Mouse (Mus musculus) heart, embryonic 14.5 days (tissue): ENCODE results near the gene Ccdc38. TPM values are rescaled to one million over a fixed set of nuclear protein-coding genes. Genes with fewer than 3 reads are reported as not detected.
"Not testable (repeated sequence)": the region's sequence is repeated elsewhere in the genome, so short reads cannot be mapped to it uniquely, and the experiment has no call there.

Source experiments
- ATAC-seq: fragments of 200-750 bp; cut with Nextera tagmentation; 2 replicates; pipeline ENCODE4 v1.8.0; 2017; ENCODE audit warnings: low read depth, moderate TSS enrichment; ENCODE audit not compliant: insufficient number of reproducible peaks, insufficient read depth, low FRiP score
- H3K27ac ChIP-seq, 2 experiments: fragments of 200-500 bp in 1 of 2; fragments of 300-500 bp in 1 of 2; sonication (generic) in 1 of 2; replicated peaks in 1 of 2; 2 replicates each; pipeline ENCODE4 v1.5.1; 2012 to 2014; ENCODE audit warnings: low read depth in 2 of 2, low read length in 2 of 2, control low read depth in 1 of 2, mild to moderate bottlenecking in 1 of 2, mixed read lengths in 1 of 2; ENCODE audit not compliant: control insufficient read depth in 1 of 2, insufficient read depth in 1 of 2
- H3K27me3 ChIP-seq: fragments of 300-500 bp; sonication (generic); 2 replicates; pipeline ENCODE4 v1.6.1; 2014; ENCODE audit warnings: mild to moderate bottlenecking, low read length, control low read depth; ENCODE audit not compliant: control insufficient read depth, insufficient read depth
- H3K36me3 ChIP-seq: fragments of 300-500 bp; sonication (generic); 2 replicates; pipeline ENCODE4 v1.6.1; 2014; ENCODE audit warnings: mild to moderate bottlenecking, control low read depth, low read length, mixed read lengths; ENCODE audit not compliant: control insufficient read depth, insufficient read depth
- H3K4me1 ChIP-seq, 2 experiments: fragments of 200-500 bp in 1 of 2; fragments of 300-500 bp in 1 of 2; sonication (generic) in 1 of 2; 2 replicates each; pipeline ENCODE4 v1.6.1; 2012 to 2014; ENCODE audit warnings: low read length in 2 of 2, control low read depth in 1 of 2, mixed read lengths in 1 of 2; ENCODE audit not compliant: control insufficient read depth in 2 of 2, insufficient read depth in 2 of 2
- H3K4me2 ChIP-seq: fragments of 300-500 bp; sonication (generic); 2 replicates; pipeline ENCODE4 v1.6.1; 2014; ENCODE audit warnings: mild to moderate bottlenecking, low read length
- H3K4me3 ChIP-seq, 2 experiments: fragments of 200-500 bp in 1 of 2; fragments of 300-500 bp in 1 of 2; sonication (generic) in 1 of 2; 2 replicates each; pipeline ENCODE4 v1.5.1; 2012 to 2014; ENCODE audit warnings: low read length in 2 of 2, mild to moderate bottlenecking in 2 of 2, control low read depth in 1 of 2, low read depth in 1 of 2, moderate library complexity in 1 of 2; ENCODE audit not compliant: control insufficient read depth in 1 of 2, insufficient read depth in 1 of 2
- H3K9ac ChIP-seq: fragments of 300-500 bp; sonication (generic); 2 replicates; pipeline ENCODE4 v1.6.1; 2014; ENCODE audit warnings: mild to moderate bottlenecking, low read length
- H3K9me3 ChIP-seq: fragments of 300-500 bp; sonication (generic); 2 replicates; pipeline ENCODE4 v1.6.1; 2016; ENCODE audit warnings: low read length, control low read depth; ENCODE audit not compliant: control insufficient read depth
- WGBS: fragments of 180-500 bp; shearing (Covaris S2); extraction: QIAGEN DNeasy Blood & Tissue Kit; methylation state at CpG from one replicate; pipeline ENCODE4 v1.1.7; 2014; 5-methylcytosine and 5-hydroxymethylcytosine counted together
- polyA plus RNA-seq: library from polyadenylated mRNA; unstranded; fragments of >200 nt; fragmentation: Nextera tagmentation; extraction: Ambion mirVana; gene quantifications from 2 replicates; pipeline ENCODE4 v1.2.1, GENCODE M21; 2014

Ccdc38 gene
- polyA plus RNA-seq, 1 experiment from 2014 or later, result 0.19 TPM

GRCm38 (mm10) chr10:93548991-93549390, 8.6 kb downstream of the Ccdc38 start:
- Histone ChIP-seq H3K27ac (no peak overlapping the region), H3K9me3 (no peaks in the 10 kb centered on the region), H3K4me2 (no peak overlapping the region), H3K36me3 (no peaks in the 10 kb centered on the region), H3K27me3 (no peaks in the 10 kb centered on the region), H3K4me1 (0 out of 4 replicates have a peak, but pooled peaks cover 0 to 2% of the 10 kb centered on the region in 2 experiments), H3K4me3 (no peak overlapping the region), H3K9ac (no peak overlapping the region)
- 10% methylated on average over 7 of the region's 7 CpGs for WGBS
- no peak for ATAC-seq

- Histone ChIP-seq H3K9ac (no peak overlapping the region), H3K36me3 (no peaks in the 10 kb centered on the region), H3K27ac (no peak overlapping the region), H3K27me3 (no peaks in the 10 kb centered on the region), H3K4me3 (no peak overlapping the region), H3K4me2 (no peak overlapping the region), H3K4me1 (0 out of 4 replicates have a peak, but pooled peaks cover 0 to 2% of the 10 kb centered on the region in 2 experiments), H3K9me3 (no peaks in the 10 kb centered on the region)
- 77% methylated on average over 10 of the region's 10 CpGs for WGBS
- ATAC-seq, result no peak
These were observed 9.4 kb downstream of the Ccdc38 start for GRCm38 (mm10) chr10:93549821-93550220.

GRCm38 (mm10) chr10:93552596-93552995, 12.2 kb downstream of the Ccdc38 start:
- no peak overlapping the region for H3K4me3 ChIP-seq
- H3K36me3 ChIP-seq, result no peaks in the 10 kb centered on the region
- no peaks in the 10 kb centered on the region for H3K9me3 ChIP-seq
- no peaks in the 10 kb centered on the region for H3K4me1 ChIP-seq
- no peak overlapping the region for H3K4me2 ChIP-seq
- no peak overlapping the region for H3K9ac ChIP-seq
- 76% methylated on average over 8 of the region's 8 CpGs for WGBS
- no peak for ATAC-seq
- no peak overlapping the region for H3K27ac ChIP-seq
- no peaks in the 10 kb centered on the region for H3K27me3 ChIP-seq

- not testable (repeated sequence) for ATAC-seq, H3K4me2 ChIP-seq, H3K27me3 ChIP-seq, H3K27ac ChIP-seq, H3K9me3 ChIP-seq, H3K4me1 ChIP-seq, H3K9ac ChIP-seq, H3K4me3 ChIP-seq, H3K36me3 ChIP-seq
- WGBS, result 73% methylated on average over 2 of the region's 2 CpGs
These were observed 17.5 kb downstream of the Ccdc38 start for GRCm38 (mm10) chr10:93557971-93558370.

- Histone ChIP-seq H3K4me2 (no peak overlapping the region), H3K4me1 (no peaks in the 10 kb centered on the region), H3K36me3 (no peaks in the 10 kb centered on the region), H3K27ac (no peak overlapping the region), H3K9ac (no peak overlapping the region), H3K9me3 (no peaks in the 10 kb centered on the region), H3K27me3 (no peaks in the 10 kb centered on the region), H3K4me3 (no peak overlapping the region)
- WGBS, result 36% methylated on average over 9 of the region's 9 CpGs
- ATAC-seq, result peak; percentile 21; the same call in 1 of the 2 replicates
These were observed 19.4 kb downstream of the Ccdc38 start for GRCm38 (mm10) chr10:93559786-93560185.

GRCm38 (mm10) chr10:93564518-93565090, 24.2 kb downstream of the Ccdc38 start:
- ATAC-seq, result no peak
- H3K36me3 ChIP-seq, result no peaks in the 10 kb centered on the region
- no peaks in the 10 kb centered on the region for H3K27me3 ChIP-seq
- H3K9ac ChIP-seq, result no peak overlapping the region
- H3K27ac ChIP-seq, result no peak overlapping the region
- no peak overlapping the region for H3K4me2 ChIP-seq
- WGBS, result 74% methylated on average over 14 of the region's 14 CpGs
- H3K4me3 ChIP-seq, result no peak overlapping the region
- H3K4me1 ChIP-seq, result no peaks in the 10 kb centered on the region
- H3K9me3 ChIP-seq, result no peaks in the 10 kb centered on the region

- Histone ChIP-seq H3K27me3 (no peaks in the 10 kb centered on the region), H3K27ac (no peak overlapping the region), H3K4me2 (no peak overlapping the region), H3K36me3 (no peaks in the 10 kb centered on the region), H3K4me3 (no peak overlapping the region), H3K4me1 (no peaks in the 10 kb centered on the region), H3K9ac (no peak overlapping the region), H3K9me3 (no peaks in the 10 kb centered on the region)
- 81% methylated on average over 10 of the region's 10 CpGs for WGBS
- ATAC-seq, result no peak
These were observed 26.6 kb downstream of the Ccdc38 start for GRCm38 (mm10) chr10:93567066-93567465.
